Mouse (Mus musculus) T-helper 1 cell (primary cell): ENCODE data around the gene Lin54.

ENCODE experiments used
- in situ Hi-C: fragments of 300-600 bp; cut with MboI, MseI; formaldehyde crosslinking; loops from one replicate; pipeline ENCODE4 v1.15.1; 2025; ENCODE audit warnings: high pct_unique_total_duplicates

The Lin54 gene

GRCm38 (mm10) chr5:100424252-100424651, 76.2 kb downstream of the Lin54 start:
- in situ Hi-C loops = loop anchor here (10.0 kb wide), 1 partner anchor 1099 kb away; no protein-coding TSS in a partner anchor

DNA sequence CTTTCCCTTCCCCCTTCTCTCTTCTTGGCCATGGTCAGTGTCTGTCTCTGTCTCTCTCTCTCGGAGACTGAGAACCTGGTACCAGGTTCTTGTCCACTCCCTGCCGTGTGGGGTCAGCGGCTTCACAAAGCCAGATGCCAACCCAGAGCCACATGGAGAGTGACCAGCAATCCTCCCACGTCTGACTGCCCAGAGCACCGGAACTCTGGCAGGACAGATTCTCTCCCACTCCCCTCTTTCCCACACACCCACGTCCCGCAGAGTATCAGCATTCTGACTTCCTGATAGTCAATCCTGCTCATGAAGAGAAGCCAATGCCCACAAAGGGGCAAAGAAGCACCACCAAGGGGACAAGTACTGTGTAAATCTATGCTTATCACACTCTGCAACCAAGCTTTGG, 76.8 kb downstream of the Lin54 start:
- in situ Hi-C loops = loop anchor here (10.0 kb wide), 1 partner anchor 1099 kb away; no protein-coding TSS in a partner anchor

DNA sequence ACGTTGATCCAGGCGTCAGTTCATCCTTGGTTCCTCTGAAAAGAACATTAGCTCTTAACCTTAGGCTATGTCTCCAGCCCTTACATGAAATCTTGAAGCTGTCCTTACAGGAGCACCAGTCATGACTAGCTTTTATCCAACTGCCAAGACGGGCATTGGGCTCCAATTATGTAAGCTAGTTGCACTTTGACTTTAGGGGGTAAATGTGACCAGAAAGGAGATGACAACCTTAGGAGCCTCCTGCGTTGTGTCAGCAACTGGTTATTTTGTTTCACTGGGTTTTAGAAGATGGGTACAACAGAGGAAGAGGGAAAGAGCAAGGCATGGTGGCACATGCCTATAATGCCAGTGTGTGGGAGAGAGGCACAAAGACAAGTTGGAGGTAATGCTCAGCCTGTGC, 81.6 kb downstream of the Lin54 start:
- in situ Hi-C loops = no loop called here

GRCm38 (mm10) chr5:100418077-100418476, 82.4 kb downstream of the Lin54 start:
- in situ Hi-C loops = no loop called here

DNA sequence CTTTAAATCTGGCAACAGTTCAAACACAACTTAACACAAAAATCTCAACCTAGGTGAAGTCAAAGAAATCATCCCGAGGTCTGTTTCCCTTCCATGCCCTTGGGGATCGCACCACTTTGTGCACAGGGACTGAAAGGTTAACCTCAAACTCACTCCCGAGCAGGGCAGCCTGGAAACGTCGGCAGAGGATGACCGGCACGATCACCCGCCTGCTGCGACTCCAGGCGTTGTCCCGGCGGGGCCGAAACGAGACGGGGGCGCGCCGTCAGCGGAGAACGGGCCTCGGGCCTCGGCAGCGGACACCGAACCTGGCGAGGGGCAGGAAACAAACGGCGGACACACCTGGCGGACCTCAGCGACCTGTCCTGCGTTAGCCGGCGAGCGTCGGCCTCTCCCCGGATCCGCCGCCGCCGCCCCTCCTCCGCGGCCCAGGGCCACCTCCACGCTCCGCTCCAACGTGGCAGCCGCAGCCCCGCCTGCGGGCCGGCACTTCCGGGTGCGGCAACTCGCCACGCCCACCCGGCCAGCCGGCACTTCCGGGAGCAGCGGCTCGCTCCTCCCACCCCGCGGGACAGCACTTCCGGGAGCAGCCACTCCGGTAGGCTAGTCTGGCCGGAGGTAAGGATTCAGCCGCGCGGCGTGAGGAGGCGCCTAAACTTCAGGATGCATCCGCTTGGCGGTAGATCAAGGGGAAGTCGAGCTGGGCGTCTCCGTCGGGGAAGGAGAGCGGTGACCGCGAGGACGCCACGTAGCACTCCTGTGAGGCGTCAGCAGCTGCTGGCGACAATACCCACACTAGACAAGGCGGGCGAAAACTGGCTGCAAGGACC, 84.5 kb downstream of the Lin54 start, which contains the start of gene Sec31a:
Sec31a (minus strand) TSS at position 474 of the 830 bp plus-strand sequence.
- in situ Hi-C loops = no loop called here

DNA sequence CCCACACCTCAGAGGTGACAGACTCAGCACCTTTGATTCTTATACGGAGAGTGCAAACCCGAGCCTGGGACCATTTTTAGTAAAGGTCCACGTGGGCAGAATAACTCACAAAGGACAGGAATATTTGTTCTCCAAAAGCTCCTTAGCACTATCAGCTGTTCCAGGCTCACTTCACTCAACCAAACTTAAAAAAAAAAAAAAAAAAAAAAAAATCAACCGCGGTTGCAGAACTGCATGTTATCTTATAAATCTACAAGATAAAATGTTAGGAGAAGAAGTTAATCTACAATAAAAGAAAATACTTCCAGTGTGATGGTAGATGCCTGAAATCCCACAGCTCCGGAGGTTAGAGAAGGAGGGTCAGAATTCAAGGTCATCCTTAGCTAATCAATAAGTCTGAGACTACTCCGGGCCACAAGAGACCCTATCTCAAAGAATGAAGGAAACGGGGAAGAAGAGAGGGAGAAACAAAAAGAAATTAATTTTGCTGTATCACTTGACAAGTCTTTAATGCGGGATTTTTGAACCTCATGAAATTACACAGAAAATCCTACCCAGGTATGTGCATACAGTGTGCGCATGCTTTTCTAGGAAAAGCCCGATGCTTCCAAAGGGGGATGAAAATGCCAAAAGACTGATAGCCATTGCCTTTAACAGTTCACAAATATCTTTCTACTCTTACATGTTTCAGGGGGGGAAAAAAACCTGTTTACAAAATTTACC, 85.8 kb downstream of the Lin54 start:
- in situ Hi-C loops = no loop called here

DNA sequence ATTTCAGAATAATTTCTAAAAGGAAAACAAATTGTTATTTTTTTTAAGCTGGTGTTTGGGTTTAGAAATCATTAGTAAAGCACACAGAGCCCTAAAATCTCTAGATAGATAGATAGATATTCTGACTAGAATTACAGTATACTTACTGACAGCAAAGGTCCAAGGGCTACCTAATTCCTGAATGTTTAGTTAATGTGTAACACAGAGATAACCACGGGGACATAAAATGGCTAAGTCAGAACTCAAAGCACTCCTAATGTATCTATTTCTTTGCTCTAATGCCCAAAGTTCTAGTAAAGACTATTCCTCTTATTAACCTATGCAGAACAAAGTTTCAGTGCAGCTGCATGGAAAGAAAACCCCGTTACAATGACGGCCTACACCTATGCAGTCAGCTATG, 87.6 kb downstream of the Lin54 start:
- in situ Hi-C loops = no loop called here

- in situ Hi-C loops = no loop called here
Observed at GRCm38 (mm10) chr5:100410281-100410680, 90.2 kb downstream of the Lin54 start.

DNA sequence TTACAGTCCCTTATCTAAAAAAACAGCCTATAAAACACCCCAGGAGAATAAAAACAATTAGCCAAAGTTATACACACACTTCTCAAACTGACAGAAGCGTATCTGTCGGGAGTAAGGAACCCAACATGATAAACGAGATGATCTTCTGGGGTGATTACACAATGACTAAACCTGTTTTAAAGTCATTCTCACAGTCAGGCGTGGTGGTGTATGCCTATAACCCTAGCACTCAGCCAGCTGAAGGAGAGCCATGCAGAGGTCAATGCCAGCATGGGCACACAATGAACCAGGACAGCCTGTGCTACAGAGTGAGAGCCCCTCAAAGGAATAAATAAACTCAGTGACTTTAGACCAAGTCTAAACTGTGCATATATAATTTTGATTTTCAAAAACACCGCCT, 92.0 kb downstream of the Lin54 start:
- in situ Hi-C loops = no loop called here

DNA sequence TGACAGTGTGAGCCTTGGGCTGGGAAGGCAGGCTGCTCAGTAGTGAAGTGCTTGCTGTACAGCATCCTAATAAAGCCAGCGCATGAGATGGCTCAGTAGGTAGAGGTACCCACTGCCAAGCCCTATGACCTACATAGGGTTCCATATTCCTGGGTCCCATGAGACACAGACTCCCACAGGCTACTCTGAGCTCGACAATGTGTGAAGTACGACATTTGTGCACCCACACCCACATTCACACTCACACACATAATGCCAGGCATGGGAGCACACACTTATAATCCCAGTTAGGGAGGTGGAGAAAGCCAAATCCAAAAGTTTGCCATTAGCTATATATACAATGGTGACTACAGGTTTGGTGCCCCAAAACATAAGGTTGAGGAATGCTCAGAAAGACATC, 103.7 kb downstream of the Lin54 start:
- in situ Hi-C loops = no loop called here

DNA sequence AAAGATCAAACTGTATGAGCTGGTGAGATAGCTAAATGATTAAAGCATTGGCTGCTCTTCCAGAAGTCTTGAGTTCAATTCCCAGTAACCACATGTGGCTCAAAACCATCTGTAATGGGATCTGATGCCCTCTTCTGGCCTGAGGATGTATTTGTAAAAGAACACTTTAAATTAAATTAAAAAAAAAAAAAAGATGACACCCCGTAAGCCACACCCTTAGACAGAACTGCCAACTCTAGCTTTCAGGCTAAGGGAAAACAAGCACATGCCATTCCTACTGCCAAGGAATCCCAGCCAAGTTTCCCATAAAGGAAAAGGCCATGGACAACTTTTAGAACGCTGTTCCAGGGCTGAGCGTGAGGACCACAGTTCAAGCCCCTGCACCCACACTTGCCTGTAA, 106.8 kb downstream of the Lin54 start:
- in situ Hi-C loops = no loop called here

DNA sequence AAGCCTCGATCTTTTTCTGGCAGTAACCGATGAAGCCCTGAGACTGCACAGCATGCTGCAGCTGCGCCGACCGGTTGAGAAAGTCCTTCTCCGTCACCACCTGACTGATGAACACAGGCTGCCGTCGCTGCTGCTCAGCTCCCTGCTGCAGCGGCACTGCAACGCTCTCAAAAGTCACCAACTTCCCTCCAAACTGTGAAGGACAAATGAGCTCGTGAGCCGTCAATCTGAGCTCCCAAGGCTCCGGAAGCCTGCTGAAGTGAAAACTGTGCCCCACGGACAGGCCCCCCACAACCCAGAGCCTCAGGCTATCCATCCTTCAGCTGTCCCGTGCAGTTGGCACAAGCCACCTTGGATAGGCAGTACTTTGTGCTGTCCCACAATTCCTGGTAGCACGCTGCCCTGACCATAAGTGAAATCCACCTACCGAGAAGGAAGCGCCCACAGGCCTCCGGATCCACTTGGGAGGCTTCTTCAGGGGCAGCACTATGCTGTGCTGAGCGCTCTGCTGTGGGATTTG, 107.9 kb downstream of the Lin54 start:
- in situ Hi-C loops = no loop called here
